Mouse (Mus musculus) E14TG2a.4 (cell line): Measurements from ENCODE around the gene Amn1.

Source experiments
- CTCF ChIP-seq: conservative IDR thresholded peaks from 2 replicates; pipeline ENCODE4 v1.5.1; 2014; ENCODE audit warnings: low read length
- NANOG ChIP-seq: IDR thresholded peaks from 2 replicates; pipeline ENCODE4 v1.6.1; 2014; ENCODE audit warnings: borderline replicate concordance, low read length, mixed read lengths

- TF ChIP-seq CTCF (no peak), NANOG (no peak)
These were observed 46.9 kb downstream of the Amn1 start for GRCm38 (mm10) chr6:149141393-149142173.
